Mouse (Mus musculus) kidney, embryonic 15.5 days (tissue): Measurements from ENCODE around the gene Srd5a1. TPM values are rescaled to one million over a fixed set of nuclear protein-coding genes. Genes with fewer than 3 reads are reported as not detected.

Experiments
- polyA plus RNA-seq: library from polyadenylated mRNA; unstranded; fragments of >200 nt; fragmentation: Nextera tagmentation; extraction: Ambion mirVana; gene quantifications from 2 replicates; pipeline ENCODE4 v1.2.1, GENCODE M21; 2015

Gene Srd5a1
- polyA plus RNA-seq, 1 experiment from 2014 or later, result 26.5 TPM

Other genes starting within 250 kb of the Srd5a1 start
- gene Nsun2, start 77.7 kb downstream of the Srd5a1 start, polyA plus RNA-seq, result 130 TPM in 2 replicates
- gene Tent4a, start 76.8 kb downstream of the Srd5a1 start, polyA plus RNA-seq, result 5.1 and 5.5 TPM in 2 replicates
- 0.51 and 0.72 TPM in 2 replicates for gene Ube2ql1, start 128.4 kb upstream of the Srd5a1 start, polyA plus RNA-seq
- 145 and 154 TPM in 2 replicates for gene Med10, start 191.0 kb upstream of the Srd5a1 start, polyA plus RNA-seq